ENCODE assay signal across 18 mouse cellular contexts in genomic region chr4:98188944-98189343, GRCm38 (mm10).
DNase-seq lines count a peak whose midpoint lies in the region; ATAC-seq and TF ChIP-seq lines count a peak whose summit lies in the region.
"Had no signal": no experiment of that assay in that cellular context is flagged by ENCODE, and none has a peak within 500 bp of the region (broad histone marks: within the 10 kb centered on the region; RNA-seq: fewer than 3 reads in every experiment).

No protein-coding gene starts in this region.

- intact Hi-C loops in gastrocnemius, adult 2 months (cut with DNase I): no loop called here

- ATAC-seq in kidney, embryonic 16.5 days (ENCODE audit: low FRiP score, low TSS enrichment): no peak
- no peak for ATAC-seq in embryonic facial prominence, embryonic 13.5 days (ENCODE audit: insufficient number of reproducible peaks, insufficient read depth, low FRiP score, low TSS enrichment, low read depth)

- H3K4me2 ChIP-seq in kidney, embryonic 16.5 days (replicated peaks; ENCODE audit: low read depth, low read length): no peak overlapping the region
- H3K4me2 ChIP-seq in embryonic facial prominence, embryonic 13.5 days: no peak overlapping the region
- H3K4me2 ChIP-seq: heart, embryonic 13.5 days; hindbrain, embryonic 13.5 days; midbrain, embryonic 11.5 days had no signal

- H3K79me2 ChIP-seq in MEL (ENCODE audit: control insufficient read depth, insufficient read depth, low read length, poor library complexity): no peaks in the 10 kb centered on the region

- H3K9me3 ChIP-seq in kidney, embryonic 16.5 days (ENCODE audit: low read length): no peaks in the 10 kb centered on the region
- no peaks in the 10 kb centered on the region for H3K9me3 ChIP-seq in MEL (replicated peaks; ENCODE audit: insufficient read depth, low read length)
- H3K9me3 ChIP-seq in embryonic facial prominence, embryonic 13.5 days: no peaks in the 10 kb centered on the region
- H3K9me3 ChIP-seq: forebrain, embryonic 10.5 days; heart, embryonic 13.5 days; hindbrain, embryonic 13.5 days had no signal

- H3K27ac ChIP-seq in kidney, adult 2 months (ENCODE audit: insufficient read depth, low read depth, low read length): no peak overlapping the region
- no peak overlapping the region for H3K27ac ChIP-seq in kidney, embryonic 16.5 days (ENCODE audit: low read length)
- peak overlapping the region; percentile 90 for H3K27ac ChIP-seq in MEL (ENCODE audit: control insufficient read depth, low read depth, low read length)
- peak overlapping the region; percentile 19; the same call in 1 of the 2 replicates for H3K27ac ChIP-seq in embryonic facial prominence, embryonic 13.5 days
- H3K27ac ChIP-seq in gastrocnemius, adult 2 months: no peak overlapping the region
- H3K27ac ChIP-seq: forebrain, embryonic 10.5 days; heart, embryonic 13.5 days; hindbrain, embryonic 13.5 days; kidney, postnatal 0 days had no signal

- no peaks in the 10 kb centered on the region for H3K27me3 ChIP-seq in kidney, adult 2 months (replicated peaks; ENCODE audit: control insufficient read depth, insufficient read depth, low read length)
- no peaks in the 10 kb centered on the region for H3K27me3 ChIP-seq in kidney, embryonic 16.5 days (ENCODE audit: insufficient read depth, low read length)
- no peaks in the 10 kb centered on the region for H3K27me3 ChIP-seq in MEL (ENCODE audit: control insufficient read depth in 1 of 2, insufficient read depth in 2 of 2, low read length in 2 of 2)
- H3K27me3 ChIP-seq in embryonic facial prominence, embryonic 13.5 days: no peaks in the 10 kb centered on the region
- H3K27me3 ChIP-seq: CH12.LX; heart, embryonic 13.5 days; hindbrain, embryonic 13.5 days had no signal

- TF ChIP-seq POLR2A in kidney, adult 2 months (IDR thresholded peaks at IDR 0.05; ENCODE audit: low read depth, low read length): no peak
- TF ChIP-seq POLR2A in MEL (IDR thresholded peaks at IDR 0.05; ENCODE audit: control insufficient read depth in 1 of 2, insufficient read depth in 1 of 2, low read depth in 1 of 2, low read length in 2 of 2, poor library complexity in 1 of 2): no peak

- WGBS in kidney, adult 2 months: 48% methylated on average over 7 of the region's 7 CpGs
- WGBS in kidney, embryonic 16.5 days: 58% methylated on average over 7 of the region's 7 CpGs
- 51% methylated on average over 7 of the region's 7 CpGs for WGBS in embryonic facial prominence, embryonic 13.5 days

- no peaks in the 10 kb centered on the region for H3K36me3 ChIP-seq in kidney, adult 2 months (ENCODE audit: control insufficient read depth, insufficient read depth, low read length)
- H3K36me3 ChIP-seq in kidney, embryonic 16.5 days (ENCODE audit: insufficient read depth, low read length): no peaks in the 10 kb centered on the region
- H3K36me3 ChIP-seq in MEL (ENCODE audit: control insufficient read depth in 1 of 2, insufficient read depth in 2 of 2, low read length in 2 of 2): peaks cover 0 to 43% of the 10 kb centered on the region in 2 experiments; a peak in 2 of 4 replicates
- H3K36me3 ChIP-seq in embryonic facial prominence, embryonic 13.5 days: no peaks in the 10 kb centered on the region
- H3K36me3 ChIP-seq: forebrain, embryonic 10.5 days; heart, embryonic 13.5 days; hindbrain, embryonic 13.5 days had no signal

- no peak overlapping the region for H3K4me3 ChIP-seq in kidney, adult 2 months (ENCODE audit: insufficient read depth, low read depth, low read length)
- H3K4me3 ChIP-seq in kidney, embryonic 16.5 days (ENCODE audit: low read length): no peak overlapping the region
- H3K4me3 ChIP-seq in MEL (ENCODE audit: control insufficient read depth in 1 of 2, insufficient read depth in 1 of 2, low read depth in 2 of 2, low read length in 2 of 2): no peak overlapping the region; a peak in 1 of 4 replicates
- no peak overlapping the region for H3K4me3 ChIP-seq in embryonic facial prominence, embryonic 13.5 days
- no peak overlapping the region for H3K4me3 ChIP-seq in gastrocnemius, adult 2 months
- H3K4me3 ChIP-seq: forebrain, embryonic 10.5 days; heart, embryonic 13.5 days; hindbrain, embryonic 13.5 days had no signal

- DNase-seq in kidney, adult 2 months: peak; percentile 61
- peak; percentile 56 for DNase-seq in MEL (ENCODE audit: low read depth, low spot score)
- DNase-seq in kidney, postnatal 4 days: peak; percentile 35 to 36
- DNase-seq in heart, adult 11 months: no peak
- DNase-seq in gastrocnemius, adult 2 months: no peak
- DNase-seq in thymus, postnatal 10 days (ENCODE audit: low spot score in 2 of 2): no peak
- DNase-seq: cerebellum, adult 11-12 months; gastrocnemius, postnatal 10 days; right cerebral cortex, adult 18-20 months had no signal

- no peak overlapping the region for H3K9ac ChIP-seq in kidney, embryonic 16.5 days (replicated peaks; ENCODE audit: low read length)
- peak overlapping the region; percentile 29 for H3K9ac ChIP-seq in MEL (ENCODE audit: control insufficient read depth, low read depth, low read length, poor library complexity, severe bottlenecking)
- no peak overlapping the region for H3K9ac ChIP-seq in embryonic facial prominence, embryonic 13.5 days
- H3K9ac ChIP-seq: heart, embryonic 13.5 days; hindbrain, embryonic 13.5 days; liver, embryonic 14.5 days had no signal

- TF ChIP-seq CTCF in kidney, adult 2 months (conservative IDR thresholded peaks at IDR 0.05; ENCODE audit: insufficient read depth, insufficient read length, low read depth, low read length): no peak
- TF ChIP-seq CTCF in MEL (IDR thresholded peaks at IDR 0.05 in 2 of 3, conservative IDR thresholded peaks at IDR 0.05 in 1 of 3; ENCODE audit: control insufficient read depth in 1 of 3, insufficient read depth in 1 of 3, low read depth in 2 of 3, low read length in 3 of 3, poor library complexity in 1 of 3, severe bottlenecking in 1 of 3): no peak
- TF ChIP-seq CTCF in gastrocnemius, adult 2 months (IDR thresholded peaks at IDR 0.05): no peak

- no peak for TF ChIP-seq RAD21 in MEL (IDR thresholded peaks at IDR 0.05; ENCODE audit: low read depth, low read length)

- TF ChIP-seq EP300 in MEL (IDR thresholded peaks at IDR 0.05; ENCODE audit: low read depth in 1 of 2, low read length in 2 of 2): peak; percentile 9 to 55; a peak in 2 of 4 replicates

- H3K4me1 ChIP-seq in kidney, adult 2 months (ENCODE audit: control insufficient read depth, insufficient read depth, low read length): no peaks in the 10 kb centered on the region
- H3K4me1 ChIP-seq in kidney, embryonic 16.5 days (ENCODE audit: insufficient read depth, low read length): no peaks in the 10 kb centered on the region
- peaks cover 25 to 41% of the 10 kb centered on the region in 2 experiments for H3K4me1 ChIP-seq in MEL (ENCODE audit: control insufficient read depth in 1 of 2, insufficient read depth in 2 of 2, low read length in 2 of 2)
- H3K4me1 ChIP-seq in embryonic facial prominence, embryonic 13.5 days: peaks cover 10% of the 10 kb centered on the region; the same call in 1 of the 2 replicates
- H3K4me1 ChIP-seq: forebrain, embryonic 10.5 days; heart, embryonic 13.5 days; hindbrain, embryonic 13.5 days had no signal

TF ChIP-seq in MEL, 35 proteins besides CTCF, POLR2A, EP300 and RAD21:
- TF ChIP-seq MEF2A (IDR thresholded peaks at IDR 0.05; ENCODE audit: extremely low read depth, insufficient replicate concordance, low read depth, low read length, poor library complexity, severe bottlenecking) (no peak), ELF1 (IDR thresholded peaks at IDR 0.05; ENCODE audit: low read depth, low read length) (no peak), BHLHE40 (IDR thresholded peaks at IDR 0.05; ENCODE audit: borderline replicate concordance, low read depth, low read length) (no peak), UBTF (IDR thresholded peaks at IDR 0.05; ENCODE audit: borderline replicate concordance, insufficient read depth, low read depth, low read length) (no peak), TBP (IDR thresholded peaks at IDR 0.05; ENCODE audit: low read depth, low read length) (no peak), TCF12 (IDR thresholded peaks at IDR 0.05; ENCODE audit: low read depth, low read length) (0 out of 2 replicates have a peak, but pooled peaks have one; percentile 12), POLR2AphosphoS2 (IDR thresholded peaks at IDR 0.05; ENCODE audit: low read length) (no peak), MYC (IDR thresholded peaks at IDR 0.05; ENCODE audit: low read depth, low read length) (no peak), JUND (IDR thresholded peaks at IDR 0.05; ENCODE audit: low read depth, low read length) (no peak)

Comparison
In these comparisons a context has a peak if more than half of its experiments do, and no peak if none do; other contexts are left out.
1. DNase-seq: peak in kidney, adult 2 months (single experiment), MEL (single experiment) and kidney, postnatal 4 days (2 of 2); none in heart, adult 11 months (single experiment), gastrocnemius, adult 2 months (single experiment) and thymus, postnatal 10 days (0 of 2).
2. H3K27ac ChIP-seq: peak in MEL (single experiment) and embryonic facial prominence, embryonic 13.5 days (single experiment); none in kidney, adult 2 months (single experiment), kidney, embryonic 16.5 days (single experiment) and gastrocnemius, adult 2 months (single experiment).